Mouse (Mus musculus): Measurements from ENCODE around the gene Foxk1.

DNA sequence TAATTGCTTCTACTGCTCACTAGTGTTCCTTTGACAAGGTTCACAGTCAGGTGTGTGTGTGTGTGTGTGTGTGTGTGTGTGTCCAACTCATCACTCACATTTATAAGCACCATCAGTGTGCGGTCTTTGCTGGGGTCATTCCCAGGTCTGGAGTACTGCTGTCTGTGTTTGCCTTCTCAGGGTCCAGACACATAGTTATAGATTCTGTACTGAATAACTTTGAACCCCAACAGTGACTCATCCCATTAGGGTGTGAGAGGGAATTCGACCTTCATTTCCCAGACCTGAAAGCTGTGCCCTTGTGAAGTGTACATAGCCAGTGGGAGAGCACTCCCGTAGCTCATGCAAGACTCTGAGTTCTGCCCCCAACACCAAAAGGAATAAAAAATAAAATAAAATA is 2.4 kb downstream of the Foxk1 start:
- TF ChIP-seq USF1 (IDR thresholded peaks at IDR 0.05; ENCODE audit: low read depth) (no peak), CTCF (IDR thresholded peaks at IDR 0.05; ENCODE audit: control insufficient read depth, insufficient read depth, insufficient read length) (no peak), MYOG (IDR thresholded peaks at IDR 0.05; ENCODE audit: control insufficient read depth, extremely low read depth, insufficient read length) (no peak), MYOD1 (IDR thresholded peaks at IDR 0.05; ENCODE audit: control insufficient read depth, insufficient read length, low read depth) (no peak), MAX (IDR thresholded peaks at IDR 0.05) (no peak)
